Mouse (Mus musculus) regulatory T cell (primary cell): ENCODE data around the gene Icmt.

Experiments
- in situ Hi-C: fragments of 300-600 bp; cut with MboI, MseI; formaldehyde crosslinking; loops from one replicate; pipeline ENCODE4 v1.15.1; 2025; ENCODE audit warnings: high pct_unique_total_duplicates

Gene Icmt

GRCm38 (mm10) chr4:152296874-152297861 is at the start of gene Icmt:
Gene Icmt (plus strand): TSS chr4:152297227.
- in situ Hi-C loops = no loop called here

GRCm38 (mm10) chr4:152250615-152251014 is 46.4 kb upstream of the Icmt start:
- in situ Hi-C loops = no loop called here

- in situ Hi-C loops = no loop called here
Observed at GRCm38 (mm10) chr4:152253183-152253759, 43.8 kb upstream of the Icmt start.

- in situ Hi-C loops = no loop called here
Observed at GRCm38 (mm10) chr4:152257070-152257469, 40.0 kb upstream of the Icmt start.

- in situ Hi-C loops = no loop called here
Observed at GRCm38 (mm10) chr4:152260451-152260850, 36.6 kb upstream of the Icmt start.

- in situ Hi-C loops = no loop called here
Observed at GRCm38 (mm10) chr4:152262187-152262586, 34.8 kb upstream of the Icmt start.

- in situ Hi-C loops = no loop called here
Observed at GRCm38 (mm10) chr4:152263089-152263488, 33.9 kb upstream of the Icmt start.

- in situ Hi-C loops = no loop called here
Observed at GRCm38 (mm10) chr4:152263512-152264176, 33.4 kb upstream of the Icmt start.

GRCm38 (mm10) chr4:152264177-152264530 is 32.9 kb upstream of the Icmt start:
- in situ Hi-C loops = no loop called here

- in situ Hi-C loops = no loop called here
Observed at GRCm38 (mm10) chr4:152264867-152265568, 32.0 kb upstream of the Icmt start.

- in situ Hi-C loops = no loop called here
Observed at GRCm38 (mm10) chr4:152265791-152266190, 31.2 kb upstream of the Icmt start.

GRCm38 (mm10) chr4:152266236-152266895 is 30.7 kb upstream of the Icmt start:
- in situ Hi-C loops = no loop called here

- in situ Hi-C loops = no loop called here
Observed at GRCm38 (mm10) chr4:152267748-152268369, 29.2 kb upstream of the Icmt start.

GRCm38 (mm10) chr4:152269967-152270366 is 27.1 kb upstream of the Icmt start:
- in situ Hi-C loops = no loop called here

- in situ Hi-C loops = no loop called here
Observed at GRCm38 (mm10) chr4:152270599-152270998, 26.4 kb upstream of the Icmt start.

GRCm38 (mm10) chr4:152271334-152271733 is 25.7 kb upstream of the Icmt start:
- in situ Hi-C loops = no loop called here

GRCm38 (mm10) chr4:152272006-152272405 is 25.0 kb upstream of the Icmt start:
- in situ Hi-C loops = no loop called here

- in situ Hi-C loops = no loop called here
Observed at GRCm38 (mm10) chr4:152272449-152273049, 24.5 kb upstream of the Icmt start.

GRCm38 (mm10) chr4:152273191-152273590 is 23.8 kb upstream of the Icmt start:
- in situ Hi-C loops = no loop called here

GRCm38 (mm10) chr4:152273621-152274236 is 23.3 kb upstream of the Icmt start, which contains the start of gene Gpr153:
Gene Gpr153 (plus strand): TSS chr4:152274232.
- in situ Hi-C loops = no loop called here
